Mouse (Mus musculus) mouse embryonic stem cell (cell line): ENCODE data around the gene Ggnbp2.

ENCODE experiments used
- in situ Hi-C, 2 experiments: fragments of 300-500 bp; cut with MboI; formaldehyde crosslinking; loops; 1 replicate in 1 of 2; 3 replicates in 1 of 2; pipeline ENCODE4 v1.14.3; 2019 to 2020; ENCODE audit warnings: low sequenced_read_pairs in 2 of 2, low pct_unique_long_range_greater_than_20kb in 1 of 2, mixed read lengths in 1 of 2; ENCODE audit not compliant: unreplicated experiment in 1 of 2

Ggnbp2 gene

GRCm38 (mm10) chr11:84794496-84795113, 76.0 kb downstream of the Ggnbp2 start:
- in situ Hi-C loops, result loop anchor here in 1 of 2 experiments (5.0 to 10.0 kb wide), 2 partner anchors 82 to 370 kb away; no protein-coding TSS in a partner anchor

- in situ Hi-C loops, result loop anchor here in 1 of 2 experiments (10.0 kb wide), 1 partner anchor 369 kb away; no protein-coding TSS in a partner anchor
Measured at GRCm38 (mm10) chr11:84793545-84793944, 77.1 kb downstream of the Ggnbp2 start.

- in situ Hi-C loops, result loop anchor here in 1 of 2 experiments (10.0 kb wide), 1 partner anchor 366 kb away; no protein-coding TSS in a partner anchor
Measured at GRCm38 (mm10) chr11:84790383-84790782, 80.2 kb downstream of the Ggnbp2 start.
